Mouse (Mus musculus) liver, embryonic 14.5 days (tissue): ENCODE data around the gene Lefty2. TPM values are rescaled to one million over a fixed set of nuclear protein-coding genes. Genes with fewer than 3 reads are reported as not detected.
A peak's percentile ranks its signal among the peaks of the same experiment; 100 is the strongest.

ENCODE experiments used
- ATAC-seq: fragments of 200-750 bp; cut with Nextera tagmentation; 2 replicates; pipeline ENCODE4 v1.8.0; 2017; ENCODE audit warnings: moderate number of reproducible peaks, mild to moderate bottlenecking, moderate library complexity; ENCODE audit not compliant: insufficient read depth
- DNase-seq, 3 experiments: peaks; one replicate each; pipeline ENCODE4 v3.0.0-alpha.2; 2012 to 2013; ENCODE audit warnings: low read depth in 3 of 3, low spot score in 3 of 3
- H3K27ac ChIP-seq: fragments of 300-500 bp; sonication (generic); 2 replicates; pipeline ENCODE4 v1.5.1; 2014; ENCODE audit warnings: moderate library complexity, mild to moderate bottlenecking, control low read depth, inconsistent platforms
- H3K27me3 ChIP-seq: fragments of 300-500 bp; sonication (generic); 2 replicates; pipeline ENCODE4 v1.6.1; 2014; ENCODE audit warnings: mild to moderate bottlenecking, low read length, moderate library complexity; ENCODE audit not compliant: control insufficient read depth, insufficient read depth
- H3K36me3 ChIP-seq: fragments of 300-500 bp; sonication (generic); replicated peaks from 2 replicates; pipeline ENCODE4 v1.6.1; 2014; ENCODE audit warnings: low read depth; ENCODE audit not compliant: control insufficient read depth, insufficient read depth
- H3K4me1 ChIP-seq, 2 experiments: fragments of 200-500 bp in 1 of 2; fragments of 300-500 bp in 1 of 2; sonication (generic) in 1 of 2; replicated peaks; 2 replicates each; pipeline ENCODE4 v1.6.1; 2012 to 2014; ENCODE audit warnings: antibody characterized with exemption in 1 of 2, inconsistent platforms in 1 of 2, low read length in 1 of 2; ENCODE audit not compliant: control insufficient read depth in 2 of 2, insufficient read depth in 2 of 2
- H3K4me2 ChIP-seq: fragments of 300-500 bp; sonication (generic); 2 replicates; pipeline ENCODE4 v1.6.1; 2014; ENCODE audit warnings: low read depth, mild to moderate bottlenecking, control low read depth, moderate library complexity
- H3K4me3 ChIP-seq, 2 experiments: fragments of 200-500 bp in 1 of 2; fragments of 300-500 bp in 1 of 2; sonication (generic) in 1 of 2; 2 replicates each; pipeline ENCODE4 v1.5.1; 2012 to 2014; ENCODE audit warnings: low read depth in 2 of 2, low read length in 2 of 2, mild to moderate bottlenecking in 2 of 2, control low read depth in 1 of 2, inconsistent platforms in 1 of 2, moderate library complexity in 1 of 2; ENCODE audit not compliant: insufficient read depth in 1 of 2
- H3K9ac ChIP-seq: fragments of 300-500 bp; sonication (generic); replicated peaks from 2 replicates; pipeline ENCODE4 v1.6.1; 2014; ENCODE audit warnings: mild to moderate bottlenecking, control low read depth, moderate library complexity
- H3K9me3 ChIP-seq: fragments of 300-500 bp; sonication (generic); 2 replicates; pipeline ENCODE4 v1.6.1; 2016; ENCODE audit warnings: low read length, mixed read lengths; ENCODE audit not compliant: control insufficient read depth
- CTCF ChIP-seq: IDR thresholded peaks from 2 replicates; pipeline ENCODE4 v1.5.1; 2016; ENCODE audit warnings: antibody characterized with exemption, low read depth, control low read depth
- EP300 ChIP-seq: IDR thresholded peaks from 2 replicates; pipeline ENCODE4 v1.6.1; 2016; ENCODE audit warnings: antibody characterized with exemption, low read depth
- WGBS: fragments of 180-500 bp; shearing (Covaris S2); extraction: QIAGEN DNeasy Blood & Tissue Kit; methylation state at CpG from one replicate; pipeline ENCODE4 v1.1.7; 2014; ENCODE audit not compliant: insufficient replicate concordance; 5-methylcytosine and 5-hydroxymethylcytosine counted together
- polyA plus RNA-seq, 2 experiments: library from polyadenylated mRNA; depleted of rRNA in 1 of 2; stranded (reverse) in 1 of 2; unstranded in 1 of 2; fragments of >200 nt; fragmentation: Nextera tagmentation in 1 of 2; extraction: Ambion mirVana in 1 of 2; gene quantifications; 2 replicates each; pipeline versions ENCODE4 v1.2.1 to v1.2.3; 2012 to 2014

Lefty2 gene
- polyA plus RNA-seq (2012; rRNA removed), result not detected in 2 replicates
- polyA plus RNA-seq (2014; fragmentation: Nextera tagmentation; extraction: Ambion mirVana), result not detected in 2 replicates

GRCm38 (mm10) chr1:180892808-180893207 lies at the start of gene Lefty2:
TSS of gene Lefty2 (plus strand) at chr1:180893108.
- H3K27ac ChIP-seq, result no peak within 1 kb of the TSS
- DNase-seq (no peak), ATAC-seq (no peak)
- H3K9me3 ChIP-seq, result no peaks in the 10 kb centered on the region
- H3K36me3 ChIP-seq, result no peaks in the 10 kb centered on the region
- H3K4me3 ChIP-seq, result no peak within 1 kb of the TSS
- H3K9ac ChIP-seq, result no peak within 1 kb of the TSS
- TF ChIP-seq EP300 (no peak), CTCF (no peak)
- H3K4me2 ChIP-seq, result no peak within 1 kb of the TSS
- 49% methylated on average over 10 of the region's 10 CpGs for WGBS
- H3K27me3 ChIP-seq, result peaks cover 25% of the 10 kb centered on the region
- peaks cover 0 to 12% of the 10 kb centered on the region in 2 experiments; a peak in 1 of 4 replicates for H3K4me1 ChIP-seq

- Histone ChIP-seq H3K9ac (peak overlapping the region; percentile 82), H3K4me2 (peak overlapping the region; percentile 96), H3K27me3 (no peaks in the 10 kb centered on the region), H3K27ac (peak overlapping the region; percentile 98), H3K4me1 (peaks cover 37% of the 10 kb centered on the region in 2 experiments), H3K36me3 (peaks cover 6% of the 10 kb centered on the region; the same call in 1 of the 2 replicates), H3K4me3 (peak overlapping the region; percentile 49 to 53), H3K9me3 (no peaks in the 10 kb centered on the region)
- peak; percentile 73 to 78 (median 76) for DNase-seq
- 1% methylated on average over 9 of the region's 9 CpGs for WGBS
- TF ChIP-seq EP300, result 0 out of 2 replicates have a peak, but pooled peaks have one; percentile 13
- TF ChIP-seq CTCF, result no peak
- peak; percentile 44 for ATAC-seq
Observed at GRCm38 (mm10) chr1:180848114-180848510, 44.8 kb upstream of the Lefty2 start.

- peak overlapping the region; percentile 82 for H3K9ac ChIP-seq
- DNase-seq (peak; percentile 37 to 55 (median 37)), ATAC-seq (no peak)
- H3K9me3 ChIP-seq, result no peaks in the 10 kb centered on the region
- H3K27ac ChIP-seq, result peak overlapping the region; percentile 98
- peaks cover 35 to 37% of the 10 kb centered on the region in 2 experiments for H3K4me1 ChIP-seq
- WGBS, result 9% methylated on average over 11 of the region's 11 CpGs
- TF ChIP-seq CTCF, result no peak
- H3K36me3 ChIP-seq, result peaks cover 7% of the 10 kb centered on the region; the same call in 1 of the 2 replicates
- H3K4me3 ChIP-seq, result peak overlapping the region; percentile 49 to 53
- H3K27me3 ChIP-seq, result no peaks in the 10 kb centered on the region
- peak overlapping the region; percentile 96 for H3K4me2 ChIP-seq
Observed at GRCm38 (mm10) chr1:180848511-180849241, 44.2 kb upstream of the Lefty2 start.

GRCm38 (mm10) chr1:180849701-180850301 lies 43.1 kb upstream of the Lefty2 start:
- Histone ChIP-seq H3K27ac (peak overlapping the region; percentile 98), H3K9me3 (no peaks in the 10 kb centered on the region), H3K4me1 (peaks cover 35 to 39% of the 10 kb centered on the region in 2 experiments), H3K9ac (peak overlapping the region; percentile 93), H3K36me3 (peaks cover 9% of the 10 kb centered on the region), H3K27me3 (no peaks in the 10 kb centered on the region), H3K4me2 (peak overlapping the region; percentile 96), H3K4me3 (peak overlapping the region; percentile 41 to 60)
- ATAC-seq (no peak), DNase-seq (no peak)
- 34% methylated on average over 11 of the region's 11 CpGs for WGBS
- TF ChIP-seq EP300 (no peak), CTCF (no peak)
